Mouse (Mus musculus) lung, embryonic 14.5 days (tissue): ENCODE measurements at regions not wholly inside any gene's neighbourhood (a gene's known extent, or its start where the extent isn't known, plus 50 kb on each side); places are given as distances from the start of the nearest gene placed in this dataset.

Experiments used
- ATAC-seq: fragments of 200-750 bp; cut with Nextera tagmentation; 2 replicates; pipeline ENCODE4 v1.8.0; 2017; ENCODE audit warnings: mild to moderate bottlenecking, moderate TSS enrichment, moderate library complexity; ENCODE audit not compliant: insufficient read depth
- DNase-seq: peaks from one replicate; pipeline ENCODE4 v3.0.0-alpha.2; 2015
- H3K27ac ChIP-seq: fragments of 300-500 bp; sonication (generic); 2 replicates; pipeline ENCODE4 v1.5.1; 2014; ENCODE audit warnings: low read depth, mild to moderate bottlenecking, moderate library complexity
- H3K27me3 ChIP-seq: fragments of 300-500 bp; sonication (generic); 2 replicates; pipeline ENCODE4 v1.6.1; 2014; ENCODE audit warnings: low read length, control low read depth; ENCODE audit not compliant: insufficient read depth
- H3K36me3 ChIP-seq: fragments of 300-500 bp; sonication (generic); 2 replicates; pipeline ENCODE4 v1.6.1; 2014; ENCODE audit warnings: control low read depth; ENCODE audit not compliant: insufficient read depth
- H3K4me1 ChIP-seq: fragments of 300-500 bp; sonication (generic); 2 replicates; pipeline ENCODE4 v1.6.1; 2014; ENCODE audit warnings: antibody characterized with exemption, control low read depth; ENCODE audit not compliant: insufficient read depth
- H3K4me2 ChIP-seq: fragments of 300-500 bp; sonication (generic); 2 replicates; pipeline ENCODE4 v1.6.1; 2014; ENCODE audit warnings: mild to moderate bottlenecking
- H3K4me3 ChIP-seq: fragments of 300-500 bp; sonication (generic); 2 replicates; pipeline ENCODE4 v1.5.1; 2014; ENCODE audit warnings: low read depth, low read length
- H3K9ac ChIP-seq: fragments of 300-500 bp; sonication (generic); 2 replicates; pipeline ENCODE4 v1.6.1; 2014
- H3K9me3 ChIP-seq: fragments of 300-500 bp; sonication (generic); 2 replicates; pipeline ENCODE4 v1.6.1; 2016; ENCODE audit warnings: low read depth, low read length, control low read depth
- CTCF ChIP-seq: IDR thresholded peaks from 2 replicates; pipeline ENCODE4 v1.5.1; 2016; ENCODE audit warnings: antibody characterized with exemption, low read depth
- WGBS: fragments of 180-500 bp; shearing (Covaris S2); extraction: QIAGEN DNeasy Blood & Tissue Kit; methylation state at CpG from one replicate; pipeline ENCODE4 v1.1.7; 2014; 5-methylcytosine and 5-hydroxymethylcytosine counted together

DNA sequence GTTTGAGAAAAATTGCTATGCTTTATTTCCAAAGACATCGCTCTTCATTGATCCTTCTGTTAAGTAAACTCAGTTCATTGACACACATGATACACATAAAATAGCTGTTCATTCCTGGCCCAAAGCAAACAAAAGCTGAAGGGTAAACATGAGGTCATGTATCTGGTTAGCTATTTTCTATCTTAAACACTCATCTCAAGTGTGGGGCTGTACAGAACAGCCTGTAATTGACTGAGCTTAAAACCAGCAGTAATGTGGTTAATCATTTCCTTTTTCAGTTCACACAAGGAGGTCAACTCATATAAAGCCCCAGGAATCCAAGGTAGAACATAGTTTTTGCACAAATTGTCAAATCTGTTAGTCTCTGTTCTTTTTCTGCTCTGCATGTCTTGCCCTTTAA is 94.5 kb downstream of the Cldn17 start:
- TF ChIP-seq CTCF = no peak
- Histone ChIP-seq H3K4me1 (no peaks in the 10 kb centered on the region), H3K36me3 (no peaks in the 10 kb centered on the region), H3K9ac (no peak overlapping the region), H3K27me3 (no peaks in the 10 kb centered on the region), H3K4me3 (no peak overlapping the region), H3K9me3 (no peaks in the 10 kb centered on the region), H3K27ac (no peak overlapping the region), H3K4me2 (no peak overlapping the region)
- DNase-seq (peak; percentile 10), ATAC-seq (peak; percentile 66; the same call in 1 of the 2 replicates)
- 70% methylated on average over 1 of the region's 1 CpGs for WGBS

DNA sequence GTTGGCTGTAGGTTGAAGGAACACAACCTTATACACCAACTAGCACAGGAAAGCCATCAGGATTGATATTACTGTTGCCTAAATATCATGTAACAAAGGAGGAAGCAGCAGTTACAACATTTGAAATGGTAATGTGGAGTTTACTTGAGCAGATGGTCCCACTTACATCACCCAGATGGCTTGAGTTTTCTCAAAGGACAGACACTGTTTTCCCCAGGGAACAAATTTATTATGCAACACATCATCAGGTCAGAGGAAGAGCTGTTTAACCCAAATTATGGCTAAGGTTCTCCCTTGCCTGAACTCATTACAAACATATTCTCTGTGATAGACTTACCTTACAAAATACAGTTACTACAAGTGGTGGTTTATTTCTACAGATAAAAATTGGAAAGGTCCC is 98.6 kb downstream of the Cldn17 start:
- no peak for TF ChIP-seq CTCF
- Histone ChIP-seq H3K9me3 (no peaks in the 10 kb centered on the region), H3K27ac (no peak overlapping the region), H3K4me3 (no peak overlapping the region), H3K27me3 (no peaks in the 10 kb centered on the region), H3K36me3 (no peaks in the 10 kb centered on the region), H3K4me1 (no peaks in the 10 kb centered on the region), H3K4me2 (no peak overlapping the region), H3K9ac (no peak overlapping the region)
- DNase-seq = no peak
- ATAC-seq = no peak

DNA sequence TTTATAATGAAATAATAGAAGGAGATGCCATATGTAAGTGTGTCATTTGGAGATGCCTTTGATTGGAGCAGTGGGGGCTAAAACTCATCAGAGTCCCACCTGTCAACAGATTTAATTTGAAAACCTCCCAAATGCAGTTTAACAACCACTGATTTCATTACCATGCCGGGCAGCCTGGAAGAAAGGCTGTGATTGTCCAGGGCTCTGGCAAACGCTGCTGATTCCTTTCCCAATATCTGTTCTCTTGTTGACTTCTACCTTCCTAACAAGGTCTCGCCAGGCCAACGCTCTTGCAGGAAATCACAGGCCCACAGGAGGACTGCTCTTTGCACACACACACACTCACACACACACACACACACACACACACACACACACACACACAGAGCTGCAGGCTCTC is 102.4 kb downstream of the Cldn17 start:
- Histone ChIP-seq H3K4me2 (no peak overlapping the region), H3K27me3 (no peaks in the 10 kb centered on the region), H3K9ac (no peak overlapping the region), H3K4me3 (no peak overlapping the region), H3K9me3 (no peaks in the 10 kb centered on the region), H3K27ac (no peak overlapping the region), H3K36me3 (no peaks in the 10 kb centered on the region), H3K4me1 (no peaks in the 10 kb centered on the region)
- no peak for ATAC-seq
- 82% methylated on average over 4 of the region's 4 CpGs for WGBS
- no peak for TF ChIP-seq CTCF
- no peak for DNase-seq

DNA sequence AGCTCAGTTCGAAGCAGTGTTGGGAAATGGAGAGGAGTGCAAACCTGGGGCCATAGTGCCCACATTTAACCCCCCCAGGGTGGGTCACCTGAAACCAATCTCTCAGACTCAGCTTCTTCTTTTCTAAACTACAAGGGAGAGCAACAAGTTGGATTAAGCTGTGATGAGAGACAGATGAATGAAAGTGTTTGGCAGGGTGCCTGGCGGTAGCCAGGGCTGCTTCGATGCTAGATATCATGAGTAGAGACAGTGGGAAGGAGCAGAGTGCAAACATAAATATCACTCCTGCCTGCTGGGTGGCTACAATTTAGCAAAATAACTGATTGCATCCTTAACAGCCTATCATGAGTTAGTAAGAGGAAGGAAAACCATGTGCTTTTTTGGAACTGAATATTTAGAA is 106.9 kb downstream of the Cldn17 start:
- 61% methylated on average over 3 of the region's 3 CpGs for WGBS
- Histone ChIP-seq H3K9ac (no peak overlapping the region), H3K9me3 (no peaks in the 10 kb centered on the region), H3K36me3 (no peaks in the 10 kb centered on the region), H3K4me2 (no peak overlapping the region), H3K4me3 (no peak overlapping the region), H3K4me1 (no peaks in the 10 kb centered on the region), H3K27me3 (no peaks in the 10 kb centered on the region), H3K27ac (no peak overlapping the region)
- ATAC-seq = no peak
- TF ChIP-seq CTCF = no peak
- peak; percentile 32 for DNase-seq

DNA sequence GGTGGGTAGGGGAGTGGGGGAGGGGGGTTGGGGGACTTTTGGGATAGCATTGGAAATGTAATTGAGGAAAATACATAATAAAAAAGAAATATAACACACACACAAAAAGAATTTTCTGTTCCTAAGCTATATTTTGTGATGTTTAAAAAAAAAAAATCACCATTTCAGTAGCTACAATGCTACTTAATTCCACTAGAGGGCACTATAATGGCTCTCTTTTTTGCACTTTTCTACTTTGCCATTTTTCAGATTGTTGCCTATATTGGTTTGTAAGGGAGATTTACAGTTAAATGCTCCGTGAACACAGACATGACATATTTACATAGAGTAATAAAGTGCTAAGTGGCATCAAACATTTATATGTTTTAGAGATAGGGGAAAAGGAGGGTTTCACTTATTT is 102.7 kb upstream of the Grik1 start:
- DNase-seq (no peak), ATAC-seq (no peak)
- no peaks in the 10 kb centered on the region for H3K27me3 ChIP-seq
- H3K4me3 ChIP-seq = no peak overlapping the region
- no peak overlapping the region for H3K9ac ChIP-seq
- H3K9me3 ChIP-seq = no peaks in the 10 kb centered on the region
- no peaks in the 10 kb centered on the region for H3K36me3 ChIP-seq
- no peaks in the 10 kb centered on the region for H3K4me1 ChIP-seq
- H3K4me2 ChIP-seq = no peak overlapping the region
- WGBS = 19% methylated on average over 1 of the region's 1 CpGs
- H3K27ac ChIP-seq = no peak overlapping the region
- TF ChIP-seq CTCF = peak; percentile 50

DNA sequence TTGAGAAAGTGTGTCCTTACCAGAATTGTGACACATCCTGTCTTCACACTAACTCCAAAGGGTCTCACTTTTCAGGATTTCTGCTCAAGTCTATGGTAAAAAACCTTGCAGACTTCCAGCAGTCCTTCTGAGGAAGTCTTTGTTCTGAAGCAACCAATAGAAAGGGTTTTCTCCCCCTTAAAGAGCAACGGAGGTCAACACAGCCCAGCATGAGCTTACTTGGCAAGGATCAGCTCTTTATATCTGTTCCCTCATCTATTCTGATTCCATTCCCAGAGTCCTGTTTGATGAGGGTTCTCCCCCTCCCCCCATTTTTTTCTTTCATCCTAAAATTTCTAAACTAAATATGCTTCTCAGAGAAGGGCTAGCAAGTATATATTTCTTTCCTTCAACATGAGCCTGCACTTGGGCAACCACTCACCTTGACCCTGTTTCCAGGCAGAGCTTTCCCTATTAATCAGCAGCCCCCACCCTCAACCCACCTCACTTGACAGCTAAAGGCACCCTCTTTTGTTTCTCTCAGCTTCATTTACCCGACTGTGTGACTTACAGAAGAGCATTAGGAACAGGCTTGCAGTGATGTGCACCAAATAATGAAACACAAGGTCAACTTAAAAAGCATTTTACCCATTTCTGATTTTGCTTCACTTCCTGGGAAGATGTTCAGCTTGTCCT is 91.7 kb upstream of the Grik1 start:
- no peak overlapping the region for H3K9ac ChIP-seq
- no peaks in the 10 kb centered on the region for H3K27me3 ChIP-seq
- no peak for TF ChIP-seq CTCF
- H3K9me3 ChIP-seq = no peaks in the 10 kb centered on the region
- WGBS = 9% methylated on average over 2 of the region's 2 CpGs
- H3K36me3 ChIP-seq = no peaks in the 10 kb centered on the region
- no peak overlapping the region for H3K4me2 ChIP-seq
- no peak overlapping the region for H3K27ac ChIP-seq
- H3K4me1 ChIP-seq = no peaks in the 10 kb centered on the region
- DNase-seq (peak; percentile 23), ATAC-seq (no peak; the same call in 1 of the 2 replicates)
- H3K4me3 ChIP-seq = no peak overlapping the region

DNA sequence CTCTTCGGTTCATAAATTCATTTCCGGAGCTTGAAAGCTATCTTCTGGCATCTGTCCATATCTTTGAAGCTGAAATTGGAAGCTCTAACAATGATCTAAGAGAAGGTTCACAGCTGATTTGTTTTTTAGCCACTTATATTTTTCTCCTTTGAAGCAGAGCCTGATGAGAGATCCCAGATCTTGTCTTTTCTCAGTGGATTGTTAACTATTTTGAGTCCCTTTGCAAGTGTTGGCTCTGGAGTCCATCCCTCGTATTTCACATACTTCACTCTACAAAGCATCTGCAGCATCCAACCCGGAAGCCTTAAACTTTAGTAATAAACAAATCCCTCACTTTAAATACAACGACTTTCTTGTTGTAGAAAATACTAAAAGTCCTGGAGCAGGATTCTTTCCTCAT is 85.6 kb upstream of the Grik1 start:
- Histone ChIP-seq H3K27ac (no peak overlapping the region), H3K9me3 (no peaks in the 10 kb centered on the region), H3K36me3 (no peaks in the 10 kb centered on the region), H3K4me2 (no peak overlapping the region), H3K4me3 (no peak overlapping the region), H3K27me3 (no peaks in the 10 kb centered on the region), H3K9ac (no peak overlapping the region), H3K4me1 (0 out of 2 replicates have a peak, but pooled peaks cover 3% of the 10 kb centered on the region)
- no peak for TF ChIP-seq CTCF
- WGBS = 25% methylated on average over 5 of the region's 5 CpGs
- DNase-seq (peak; percentile 76), ATAC-seq (peak; percentile 42; the same call in 1 of the 2 replicates)
